Mouse (Mus musculus) monocyte, adult 2 months (primary cell): ENCODE measurements around the gene Ate1.
"Not testable (repeated sequence)": the region's sequence is repeated elsewhere in the genome, so short reads cannot be mapped to it uniquely, and the experiment has no call there.

ENCODE experiments used
- DNase-seq, 2 experiments: peaks; one replicate each; pipeline ENCODE4 v3.0.0; 2022; ENCODE audit warnings: low spot score in 2 of 2, low read depth in 1 of 2

Ate1 gene

DNA sequence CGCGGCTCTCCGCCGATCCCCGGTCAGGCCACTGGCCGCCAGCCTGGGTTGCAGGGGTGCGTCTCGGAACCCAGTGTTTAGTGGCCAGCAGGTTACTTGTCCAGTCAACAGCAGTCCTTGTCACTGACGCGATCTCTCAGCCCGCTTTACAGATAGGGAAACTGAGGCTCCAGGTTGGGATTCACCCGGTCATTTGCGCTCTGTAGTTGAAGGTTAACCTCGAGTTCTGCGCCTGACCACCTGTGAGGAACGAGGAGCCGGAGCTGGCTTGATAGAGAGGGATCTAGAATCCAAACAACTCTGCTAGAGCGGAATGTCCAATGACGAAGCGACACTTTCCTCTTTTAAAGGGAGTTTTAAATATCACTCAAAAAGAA lies at the start of gene Ate1:
TSS of gene Ate1 (minus strand) at position 321 of the 377 bp plus-strand sequence.
- DNase-seq, result no peak

DNA sequence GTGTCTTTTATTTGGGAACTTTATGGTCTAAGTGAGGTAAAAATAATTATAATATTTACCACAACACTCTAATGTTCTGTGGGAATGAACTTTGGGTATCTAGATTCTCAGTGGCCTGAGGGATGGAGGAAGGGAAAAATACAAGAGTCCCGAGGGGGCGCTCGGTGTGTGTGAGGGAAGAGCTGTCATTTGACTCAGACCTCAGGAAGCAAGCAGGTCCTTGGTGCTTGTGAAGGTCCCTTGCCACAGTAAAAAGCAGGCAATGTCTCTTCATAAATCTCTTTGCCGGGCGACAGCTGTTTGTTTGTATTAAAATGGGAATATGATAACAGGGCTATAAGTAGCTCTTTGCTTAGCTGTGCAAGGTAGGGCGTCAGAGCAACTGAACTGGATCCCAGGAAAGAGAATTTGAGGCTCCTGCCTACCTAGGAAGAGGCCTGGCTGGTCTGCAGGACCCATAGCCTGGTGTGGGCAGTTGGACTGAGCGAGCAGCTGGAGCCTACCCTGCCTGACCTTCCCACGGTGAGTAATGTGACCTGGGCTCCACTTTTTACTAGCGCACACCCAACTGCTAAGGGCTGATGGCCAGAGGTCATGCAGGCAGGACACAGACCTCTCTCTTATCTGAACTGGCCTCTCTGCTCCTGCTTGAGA lies 48.7 kb upstream of the Ate1 start:
- no peak for DNase-seq

DNA sequence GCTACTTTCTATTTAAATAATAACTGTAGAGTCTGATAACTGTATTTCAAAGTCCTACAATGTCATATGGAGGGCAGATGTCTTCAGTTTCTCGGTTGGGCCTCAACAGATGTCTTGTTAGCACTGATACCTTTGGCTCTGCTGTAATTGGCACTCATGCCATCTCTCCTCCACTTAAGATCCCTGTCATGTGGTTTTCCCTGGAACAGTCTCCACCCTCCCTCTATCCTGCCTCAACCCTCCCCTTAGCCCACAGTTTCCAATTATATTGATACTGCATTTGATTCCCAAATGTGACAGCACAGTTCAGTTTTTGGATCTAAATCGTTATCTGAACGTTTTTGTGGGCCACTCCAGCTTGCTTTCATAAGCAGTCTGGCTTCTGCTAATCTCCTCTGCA lies 44.4 kb upstream of the Ate1 start:
- no peak for DNase-seq

DNA sequence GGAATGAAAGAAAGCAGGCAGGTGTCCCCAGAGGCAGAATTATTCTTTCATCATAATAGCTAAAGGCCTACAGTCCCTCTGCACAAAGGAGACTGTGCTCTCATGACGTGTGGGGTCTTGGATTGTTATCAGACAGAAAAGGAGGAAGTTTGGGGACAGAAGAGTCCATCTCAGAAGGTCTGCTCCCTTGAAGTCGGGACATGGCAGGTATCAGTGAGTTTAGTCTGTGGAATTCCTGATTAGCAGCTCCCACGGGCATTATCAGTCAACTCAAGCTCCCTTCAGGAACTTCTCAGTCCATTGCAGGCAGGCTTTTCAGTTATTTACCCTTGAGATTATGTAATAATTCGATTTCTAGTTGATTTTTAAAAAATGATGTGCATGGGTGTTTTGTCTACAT lies 43.7 kb upstream of the Ate1 start:
- DNase-seq, result no peak

DNA sequence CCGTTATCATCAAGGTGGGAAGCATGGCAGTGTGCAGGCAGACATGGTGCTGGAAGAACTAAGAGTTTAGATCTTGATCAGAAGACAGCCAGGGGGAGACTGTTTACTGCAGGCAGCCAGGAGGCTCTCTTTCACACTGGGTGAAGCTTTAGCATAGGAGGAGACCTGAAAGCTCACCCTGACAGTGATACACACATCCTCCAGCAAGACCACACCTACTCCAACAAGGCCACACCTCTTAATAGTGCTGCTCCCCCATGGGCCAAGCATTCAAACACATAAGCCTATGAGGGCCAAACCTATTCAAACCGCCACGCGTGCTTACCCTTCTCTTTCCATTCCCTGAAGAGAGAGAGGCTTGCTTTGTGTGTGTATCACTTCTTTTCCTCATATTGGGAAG lies 43.1 kb upstream of the Ate1 start:
- DNase-seq, result no peak

DNA sequence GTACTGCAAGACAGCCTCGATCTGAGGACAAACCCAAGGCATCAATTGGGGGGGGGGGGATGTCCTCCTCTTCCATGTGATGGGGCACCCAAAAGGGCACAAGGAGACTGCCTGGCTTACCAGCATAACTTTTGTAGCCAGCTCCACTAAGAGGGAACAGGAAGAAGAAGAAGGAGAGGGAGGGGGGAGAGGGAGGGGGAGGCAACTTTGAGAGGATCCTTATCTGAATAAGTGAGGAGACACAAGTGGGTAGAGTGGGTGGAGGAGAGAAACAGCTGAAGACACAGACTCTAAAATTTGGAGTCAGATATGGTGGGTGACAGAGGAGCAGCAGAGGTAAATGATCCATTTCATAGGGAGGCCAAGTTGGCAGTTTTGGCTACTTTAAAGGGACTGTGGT lies 40.8 kb upstream of the Ate1 start:
- no peak for DNase-seq

DNA sequence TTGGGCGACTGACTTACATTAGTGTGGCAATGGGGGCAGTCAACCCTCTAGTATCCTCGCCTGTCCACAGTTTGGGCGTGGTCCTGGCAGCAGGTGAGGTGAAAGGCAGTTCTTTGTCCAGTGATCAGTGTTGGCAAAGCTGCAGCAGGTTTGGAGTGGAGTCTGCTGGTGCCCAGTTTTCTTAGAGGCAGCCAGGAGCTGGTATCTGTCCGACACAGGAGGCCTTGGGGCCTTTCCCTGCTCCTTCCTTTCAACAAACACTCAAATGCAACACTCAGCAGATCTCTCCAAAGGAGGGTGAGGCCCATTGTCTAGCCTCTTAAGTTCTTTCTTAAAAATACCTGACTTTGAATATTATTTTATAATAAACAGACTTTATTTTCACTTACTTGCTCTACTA lies 38.4 kb upstream of the Ate1 start:
- DNase-seq, result no peak

DNA sequence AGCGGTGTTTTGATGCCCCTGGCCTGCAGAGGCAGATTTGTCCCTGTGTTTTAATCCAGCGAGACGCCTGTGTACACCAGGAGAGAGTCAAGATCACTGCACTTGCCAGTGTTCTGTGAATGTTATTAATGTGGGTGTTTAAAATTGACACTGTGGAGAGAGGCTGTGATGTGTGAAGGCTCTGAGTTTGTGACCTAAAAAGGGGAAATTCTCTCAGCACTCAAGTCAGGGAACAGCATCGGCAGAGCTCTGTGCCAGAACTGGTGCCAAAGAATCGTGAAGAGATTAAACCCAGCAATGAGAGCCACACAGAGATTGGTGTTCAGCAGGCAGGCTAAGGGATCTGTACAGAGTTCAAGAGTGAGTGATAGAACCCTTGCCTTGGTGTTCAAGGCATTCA lies 35.4 kb upstream of the Ate1 start:
- DNase-seq, result no peak

DNA sequence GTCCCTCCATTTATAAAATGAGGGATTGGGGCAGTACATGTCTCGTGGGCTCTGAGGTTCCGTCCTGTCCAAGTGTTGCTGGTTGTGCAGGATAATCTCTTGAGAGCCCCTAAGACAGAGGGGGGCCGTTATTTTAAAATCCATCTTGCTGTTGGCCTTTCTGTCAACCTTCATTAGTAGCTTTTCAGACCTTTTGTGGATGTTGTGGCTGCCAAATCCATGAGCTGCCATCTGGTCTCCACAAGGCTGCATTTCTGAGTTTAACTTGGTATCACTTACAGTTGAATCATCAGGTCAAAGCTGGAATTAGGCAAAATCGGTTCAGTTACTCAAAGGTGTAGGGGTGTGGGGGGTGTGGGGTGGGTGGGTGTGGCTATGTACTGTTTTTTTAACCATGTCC lies 33.2 kb upstream of the Ate1 start:
- no peak for DNase-seq

DNA sequence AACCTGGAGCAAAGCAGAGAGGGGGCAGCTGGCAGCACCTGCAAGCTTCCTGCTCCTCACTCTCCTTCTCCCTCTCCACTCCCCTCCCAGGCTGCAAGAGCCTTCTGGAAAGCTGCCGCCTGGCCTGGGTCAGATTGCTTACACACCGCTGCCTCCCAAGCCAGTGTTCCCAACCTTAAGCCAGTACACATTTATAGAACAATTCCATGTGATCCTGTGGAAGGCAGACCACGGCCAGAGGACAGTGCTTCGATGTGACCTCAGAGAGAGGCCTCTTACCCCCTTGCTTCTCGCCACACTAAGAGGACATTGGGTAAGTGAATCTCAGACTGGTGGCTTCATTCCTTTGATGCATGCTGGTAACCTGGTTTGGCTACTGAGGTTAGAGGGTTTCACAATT lies 32.6 kb upstream of the Ate1 start:
- DNase-seq, result no peak

DNA sequence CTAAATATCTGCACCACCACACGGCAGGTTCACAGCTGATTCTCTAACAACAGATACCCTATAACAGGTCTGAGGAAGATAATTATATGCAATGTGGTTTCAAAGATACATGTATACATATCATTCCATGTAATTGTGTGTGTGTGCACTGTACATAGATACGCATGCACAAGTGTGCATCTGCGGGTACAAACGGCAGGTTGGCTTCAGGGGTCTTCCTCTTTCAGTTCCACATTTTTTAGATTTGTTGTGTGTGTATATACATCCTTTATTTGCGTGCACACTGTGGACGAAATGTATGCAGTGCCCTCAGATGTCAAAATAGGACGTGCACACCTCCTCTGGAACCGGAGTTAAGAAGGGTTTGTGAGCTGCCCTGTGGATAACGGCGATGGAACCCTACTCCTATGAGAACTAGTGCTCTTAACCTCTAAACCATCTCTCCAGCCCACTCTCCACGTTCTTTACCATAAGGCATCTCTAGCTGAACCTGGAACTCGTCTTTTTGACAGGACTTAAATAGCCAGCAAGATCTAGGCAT lies 27.5 kb upstream of the Ate1 start:
- DNase-seq, result no peak

DNA sequence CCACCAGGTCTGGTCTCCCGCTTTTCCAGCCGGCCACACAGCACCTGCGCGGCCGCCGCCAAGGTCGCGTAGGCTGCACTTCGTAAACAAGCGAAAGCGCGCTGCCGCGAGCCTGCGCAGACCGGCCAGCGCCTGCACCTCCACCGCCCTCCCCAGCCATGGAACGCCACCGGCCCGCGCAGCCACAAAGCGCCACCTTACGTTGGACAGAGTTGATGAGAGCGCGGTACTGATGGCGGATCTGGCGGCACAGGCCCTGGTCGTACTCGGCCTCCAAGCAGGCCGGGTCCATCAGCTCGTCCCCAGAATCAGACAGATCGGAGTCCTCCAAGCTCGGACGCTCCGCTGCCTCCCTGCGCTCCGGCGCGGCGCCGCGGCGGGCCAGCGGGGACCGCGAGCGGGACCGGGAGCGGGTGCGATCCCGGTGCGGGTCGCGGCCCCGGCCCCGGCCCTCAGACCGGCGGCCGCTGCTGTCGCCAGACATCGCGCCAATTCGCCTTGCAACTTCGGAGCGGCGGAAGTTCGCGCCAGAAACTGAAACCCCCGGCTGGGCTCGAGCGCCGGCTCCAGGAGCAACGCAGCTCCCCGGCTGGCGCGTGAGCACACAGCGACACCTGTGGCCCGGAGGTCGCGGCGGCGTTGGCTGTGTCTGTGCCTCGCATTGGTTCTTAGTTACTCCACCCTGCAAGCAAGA lies 26.8 kb upstream of the Ate1 start:
- peak; percentile 66 to 84 for DNase-seq

DNA sequence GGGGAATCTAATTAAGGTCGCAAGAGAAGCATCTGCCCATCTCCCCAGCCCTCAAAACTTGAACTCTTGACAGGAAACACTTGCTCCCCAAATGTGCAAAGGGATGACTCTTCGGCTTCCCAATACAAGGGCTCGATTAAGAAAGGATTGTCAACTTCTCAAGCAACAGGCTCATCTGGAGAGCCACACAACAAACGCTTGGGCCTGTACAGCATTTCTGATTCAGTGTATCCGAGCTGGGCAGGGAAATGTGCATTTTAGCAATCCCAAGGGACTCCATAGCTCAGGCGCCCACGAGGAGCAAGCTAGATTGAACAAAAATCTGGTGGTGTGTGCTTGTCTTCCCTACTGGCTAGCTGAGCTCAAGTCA lies 26.2 kb upstream of the Ate1 start:
- DNase-seq, result no peak

DNA sequence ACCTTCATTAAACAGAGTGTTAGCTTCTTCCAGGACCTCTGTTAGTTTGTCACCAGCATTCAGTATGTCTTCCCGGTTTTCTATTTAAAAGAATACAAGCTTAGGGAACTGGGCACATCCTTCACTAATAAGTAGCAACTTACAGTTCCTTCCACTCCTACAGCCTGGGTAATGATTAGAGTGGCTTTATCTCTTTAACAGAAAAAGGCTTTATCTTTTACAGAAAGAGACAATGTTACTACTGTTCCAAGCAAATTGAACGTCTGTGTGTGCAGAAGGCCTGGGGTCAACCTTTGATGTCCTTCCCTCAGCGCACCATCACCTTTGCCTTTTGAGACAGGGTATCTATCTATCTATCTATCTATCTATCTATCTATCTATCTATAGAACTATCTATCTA lies 25.7 kb upstream of the Ate1 start:
- DNase-seq, result no peak

DNA sequence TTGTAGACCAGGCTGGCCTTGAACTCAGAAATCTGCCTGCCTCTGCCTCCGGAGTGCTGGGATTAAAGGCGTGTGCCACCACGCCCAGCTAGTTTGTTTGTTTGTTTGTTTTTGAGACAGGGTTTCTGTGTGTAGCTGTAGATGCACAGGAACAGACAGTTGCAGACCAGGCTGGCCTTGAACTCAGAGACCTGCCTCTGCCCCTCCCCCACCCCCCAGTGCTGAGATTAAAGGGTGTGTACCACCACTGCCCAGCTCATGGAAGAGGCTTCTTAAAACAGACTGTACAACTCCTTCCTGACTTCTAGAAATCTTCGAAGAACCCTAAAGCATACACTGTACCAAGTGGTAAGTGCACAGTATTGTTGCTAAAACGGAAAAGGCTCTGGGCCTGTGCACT lies 25.2 kb upstream of the Ate1 start:
- DNase-seq, result no peak

DNA sequence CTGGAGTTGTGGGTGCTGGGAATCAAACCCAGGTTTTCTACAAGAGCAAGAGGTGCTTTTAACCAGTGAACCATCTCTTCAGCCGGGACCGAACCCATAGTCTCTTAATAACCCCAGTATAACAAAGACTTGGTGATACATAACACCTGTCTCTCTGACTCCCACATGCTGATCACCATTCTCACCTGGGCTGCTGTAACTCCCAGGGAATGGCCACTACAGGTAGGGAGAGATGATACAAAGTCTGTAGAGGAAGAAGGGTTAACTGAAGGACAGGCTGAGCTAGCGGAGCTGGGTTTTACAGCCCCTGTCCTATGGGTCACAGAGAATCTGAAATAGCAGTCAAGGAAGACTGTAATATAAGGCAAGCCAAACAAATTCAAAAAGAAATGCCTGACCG lies 23.0 kb upstream of the Ate1 start:
- no peak for DNase-seq

DNA sequence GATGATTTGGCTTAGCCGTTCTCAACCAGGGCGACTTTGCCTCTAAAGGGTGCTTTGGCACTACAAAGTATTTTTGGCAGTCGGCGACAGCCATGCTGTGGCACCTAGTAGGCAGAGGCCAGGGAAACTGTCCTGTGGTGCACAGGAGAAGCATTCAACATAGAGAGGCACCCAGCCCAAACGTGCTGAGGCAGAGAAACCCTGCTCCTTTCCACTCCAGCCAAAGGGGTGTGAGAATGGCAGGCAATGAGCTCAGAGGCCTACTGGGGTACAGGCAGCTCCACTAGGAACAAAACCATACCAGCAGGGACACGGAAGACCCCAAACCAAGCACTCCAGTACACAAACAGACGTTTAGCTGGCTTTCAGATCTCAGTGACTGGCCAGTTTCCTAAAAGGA lies 20.0 kb upstream of the Ate1 start:
- DNase-seq, result no peak

DNA sequence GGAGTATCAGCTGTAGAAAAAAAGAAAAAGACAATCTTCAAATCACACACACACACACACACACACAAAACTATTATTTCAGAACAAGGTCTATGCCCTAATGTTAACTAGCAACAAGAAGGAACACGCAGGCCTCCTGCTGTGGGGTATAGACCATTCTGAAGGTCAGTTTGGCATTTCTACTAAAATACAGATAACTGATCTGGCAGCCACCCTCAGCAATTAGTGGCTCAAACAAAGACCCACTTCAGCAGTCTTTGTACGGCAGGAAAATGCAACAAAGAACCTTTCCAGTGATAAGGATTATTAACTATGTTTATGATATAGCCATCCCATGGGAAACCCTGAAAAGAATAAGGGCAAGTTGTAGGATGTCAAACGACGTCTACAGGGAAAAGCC lies 16.9 kb upstream of the Ate1 start:
- DNase-seq, result no peak

DNA sequence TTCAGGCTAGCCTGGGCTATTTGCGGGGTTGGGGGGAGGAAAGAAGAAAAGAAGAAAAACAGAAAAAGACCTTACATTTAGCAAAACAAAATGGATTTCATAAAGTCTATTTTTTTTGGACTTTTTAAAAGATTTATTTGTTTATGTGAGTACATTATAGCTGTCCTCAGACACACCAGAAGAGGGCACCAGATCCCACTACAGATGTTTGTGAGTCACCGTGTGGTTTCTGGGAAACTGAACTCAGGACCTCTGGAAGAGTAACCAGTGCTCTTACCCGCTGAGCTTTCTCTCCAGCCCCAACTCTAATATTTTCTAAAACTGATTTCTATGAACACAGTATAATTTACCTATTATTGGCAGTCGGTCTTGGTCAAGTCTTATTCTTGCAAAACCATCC lies 15.0 kb upstream of the Ate1 start:
- DNase-seq, result no peak

DNA sequence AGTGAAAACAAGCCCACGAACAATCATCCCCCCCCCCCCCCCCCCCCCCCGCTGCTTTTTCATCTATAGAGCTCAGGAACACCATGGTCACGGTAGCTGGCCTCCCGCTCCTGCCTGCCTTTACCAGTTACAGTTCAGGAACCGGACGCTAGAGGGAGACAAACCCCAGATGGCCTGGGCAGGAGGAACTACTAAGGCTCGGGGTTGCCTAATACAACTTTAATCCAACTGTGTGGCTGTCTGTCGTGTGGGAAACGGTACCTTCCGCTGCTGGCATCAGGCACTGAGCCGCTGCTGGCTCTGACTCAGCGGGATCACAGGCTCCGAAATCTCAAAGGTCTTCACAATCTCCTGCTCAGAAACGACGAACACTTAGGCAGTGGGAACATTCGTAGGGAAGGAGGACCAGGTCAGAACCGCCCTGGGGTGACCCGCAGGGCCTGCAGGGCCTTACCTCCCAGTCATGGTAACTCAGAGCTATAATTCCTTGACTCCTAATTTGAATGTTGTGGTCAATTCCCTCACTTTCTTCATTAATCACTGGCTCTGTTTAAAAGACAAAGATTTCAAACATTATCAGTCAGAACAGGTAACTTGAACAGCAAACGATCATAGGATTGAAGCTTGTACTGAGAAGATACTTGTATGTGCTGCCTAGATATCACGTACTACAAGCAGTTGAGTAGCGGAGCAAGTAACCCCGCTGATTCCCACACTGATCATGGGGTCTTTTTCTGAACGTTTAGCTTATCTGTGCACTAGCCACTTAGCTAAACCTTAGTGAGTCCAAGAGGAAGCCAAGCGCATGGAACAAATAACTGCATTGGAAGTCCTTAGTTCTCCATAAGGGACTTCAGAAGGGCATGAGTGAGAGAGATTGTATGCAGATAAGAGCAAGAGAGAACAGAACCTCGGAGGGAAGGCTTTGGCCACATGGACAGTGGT lies 13.4 kb upstream of the Ate1 start:
- peak; percentile 76 to 83 for DNase-seq

DNA sequence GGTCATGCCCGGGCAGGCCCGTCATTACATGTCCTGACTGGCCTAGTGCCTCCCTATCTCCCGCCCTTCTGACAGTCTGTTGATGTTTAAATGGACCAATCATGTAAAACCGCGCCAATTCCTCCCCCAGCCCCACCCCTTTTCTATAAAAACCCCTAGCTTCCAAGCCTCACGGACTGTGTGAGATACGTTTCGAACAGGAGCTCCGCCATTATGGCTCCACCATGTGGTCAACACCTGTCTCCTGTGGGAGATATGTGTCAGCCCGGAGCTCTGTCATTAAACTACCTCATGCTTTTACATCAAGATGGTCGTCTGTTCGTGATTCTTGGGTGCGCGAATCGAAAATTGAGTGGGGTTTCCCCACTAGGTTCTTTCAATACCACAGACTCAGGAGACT lies 11.0 kb upstream of the Ate1 start:
- not testable (repeated sequence) for DNase-seq

DNA sequence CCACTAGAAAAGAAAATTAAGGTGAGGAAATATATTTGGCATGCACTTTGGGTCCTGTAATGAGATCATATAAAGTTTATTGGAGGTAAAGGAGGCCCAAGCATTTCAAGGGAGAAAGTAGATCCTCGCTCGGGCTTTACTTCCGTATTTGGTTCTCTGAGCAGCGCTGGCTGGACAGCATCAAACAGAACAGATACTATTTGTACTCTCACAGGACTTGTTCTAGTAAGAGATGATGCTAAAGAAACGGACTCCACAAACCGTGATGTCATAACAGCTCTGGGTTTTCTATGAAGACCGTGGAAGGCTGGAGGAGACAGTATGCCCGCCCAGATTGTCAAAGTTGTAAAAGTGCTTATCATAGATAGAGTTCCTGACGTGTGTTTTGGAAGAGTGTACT lies 7.1 kb upstream of the Ate1 start:
- no peak for DNase-seq
